Mouse (Mus musculus) limb, embryonic 15.5 days (tissue): Measurements from ENCODE around the gene Lrsam1. TPM values are rescaled to one million over a fixed set of nuclear protein-coding genes. Genes with fewer than 3 reads are reported as not detected.

Source experiments
- ATAC-seq: fragments of 200-750 bp; cut with Nextera tagmentation; 2 replicates; pipeline ENCODE4 v1.8.0; 2017; ENCODE audit warnings: low read depth, moderate TSS enrichment; ENCODE audit not compliant: insufficient number of reproducible peaks, low FRiP score, low TSS enrichment
- H3K27ac ChIP-seq: fragments of 300-500 bp; sonication (generic); 2 replicates; pipeline ENCODE4 v1.5.1; 2015; ENCODE audit warnings: moderate library complexity, mild to moderate bottlenecking, inconsistent platforms
- H3K27me3 ChIP-seq: fragments of 300-500 bp; sonication (generic); 2 replicates; pipeline ENCODE4 v1.6.1; 2015; ENCODE audit warnings: inconsistent platforms
- H3K36me3 ChIP-seq: fragments of 300-500 bp; sonication (generic); 2 replicates; pipeline ENCODE4 v1.6.1; 2015; ENCODE audit warnings: inconsistent platforms
- H3K4me1 ChIP-seq: fragments of 300-500 bp; sonication (generic); 2 replicates; pipeline ENCODE4 v1.6.1; 2015; ENCODE audit warnings: inconsistent platforms
- H3K4me2 ChIP-seq: fragments of 300-500 bp; sonication (generic); 2 replicates; pipeline ENCODE4 v1.6.1; 2015; ENCODE audit warnings: mild to moderate bottlenecking, inconsistent platforms
- H3K4me3 ChIP-seq: fragments of 300-500 bp; sonication (generic); 2 replicates; pipeline ENCODE4 v1.5.1; 2015; ENCODE audit warnings: mild to moderate bottlenecking, inconsistent platforms
- H3K9ac ChIP-seq: fragments of 300-500 bp; sonication (generic); 2 replicates; pipeline ENCODE4 v1.6.1; 2015; ENCODE audit warnings: inconsistent platforms
- H3K9me3 ChIP-seq: fragments of 300-500 bp; sonication (generic); 2 replicates; pipeline ENCODE4 v1.6.1; 2016; ENCODE audit warnings: inconsistent platforms
- WGBS: fragments of 180-500 bp; shearing (Covaris S2); methylation state at CpG from one replicate; pipeline ENCODE4 v1.1.7; 2015; 5-methylcytosine and 5-hydroxymethylcytosine counted together
- polyA plus RNA-seq: library from polyadenylated mRNA; unstranded; fragments of >200 nt; fragmentation: Nextera tagmentation; extraction: Ambion mirVana; gene quantifications from 2 replicates; pipeline ENCODE4 v1.2.1, GENCODE M21; 2015

Gene Lrsam1
- polyA plus RNA-seq, 1 experiment from 2014 or later: 12.0 TPM

DNA sequence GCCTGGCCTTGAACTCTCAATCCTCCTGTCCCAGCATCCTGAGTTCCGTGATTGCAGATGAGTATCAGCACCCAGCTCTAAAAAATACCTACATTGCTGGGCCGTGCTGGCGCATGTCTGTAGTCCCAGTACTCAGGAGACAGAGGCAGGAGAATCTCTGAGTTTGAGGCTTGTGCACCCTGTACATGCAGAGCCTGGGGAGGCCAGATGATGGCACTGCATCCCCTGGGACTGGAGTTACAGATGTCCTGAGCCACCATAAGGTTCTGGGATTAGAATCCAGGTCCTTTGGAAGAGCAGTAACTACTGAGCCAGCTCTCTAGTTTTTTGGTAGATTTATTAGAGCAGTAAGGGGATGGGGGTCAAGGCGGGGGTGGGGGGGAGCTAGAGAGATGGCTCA lies 20.9 kb downstream of the Lrsam1 start:
- no peaks in the 10 kb centered on the region for H3K27me3 ChIP-seq
- no peak for ATAC-seq
- H3K9ac ChIP-seq: no peak overlapping the region
- H3K4me2 ChIP-seq: no peak overlapping the region
- WGBS: 89% methylated on average over 4 of the region's 4 CpGs
- no peaks in the 10 kb centered on the region for H3K9me3 ChIP-seq
- H3K36me3 ChIP-seq: peaks cover 84% of the 10 kb centered on the region
- no peak overlapping the region for H3K4me3 ChIP-seq
- H3K27ac ChIP-seq: no peak overlapping the region
- H3K4me1 ChIP-seq: no peaks in the 10 kb centered on the region

DNA sequence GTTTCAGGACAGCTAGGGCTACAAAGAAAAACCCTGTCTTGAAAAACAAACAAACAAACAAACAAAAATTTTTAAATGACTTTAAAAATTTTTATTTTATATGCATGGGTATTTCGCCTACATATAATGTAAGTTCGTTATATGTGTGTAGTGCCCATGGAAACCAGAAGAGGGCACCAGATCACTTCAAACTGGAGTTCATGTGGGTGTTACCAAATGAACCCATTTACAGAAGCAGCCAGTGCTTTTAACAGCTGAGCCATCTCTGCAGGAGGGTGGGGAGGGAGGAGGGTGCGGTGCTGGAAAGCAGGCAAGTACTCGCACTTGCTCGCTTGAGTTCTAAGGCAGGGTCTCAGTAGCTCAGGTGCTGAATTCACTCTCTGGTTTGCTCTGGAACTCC lies 22.0 kb downstream of the Lrsam1 start:
- 68% methylated on average over 5 of the region's 5 CpGs for WGBS
- Histone ChIP-seq H3K36me3 (peaks cover 80% of the 10 kb centered on the region), H3K27me3 (no peaks in the 10 kb centered on the region), H3K4me2 (no peak overlapping the region), H3K4me3 (no peak overlapping the region), H3K9ac (no peak overlapping the region), H3K9me3 (no peaks in the 10 kb centered on the region), H3K4me1 (no peaks in the 10 kb centered on the region), H3K27ac (no peak overlapping the region)
- no peak for ATAC-seq

DNA sequence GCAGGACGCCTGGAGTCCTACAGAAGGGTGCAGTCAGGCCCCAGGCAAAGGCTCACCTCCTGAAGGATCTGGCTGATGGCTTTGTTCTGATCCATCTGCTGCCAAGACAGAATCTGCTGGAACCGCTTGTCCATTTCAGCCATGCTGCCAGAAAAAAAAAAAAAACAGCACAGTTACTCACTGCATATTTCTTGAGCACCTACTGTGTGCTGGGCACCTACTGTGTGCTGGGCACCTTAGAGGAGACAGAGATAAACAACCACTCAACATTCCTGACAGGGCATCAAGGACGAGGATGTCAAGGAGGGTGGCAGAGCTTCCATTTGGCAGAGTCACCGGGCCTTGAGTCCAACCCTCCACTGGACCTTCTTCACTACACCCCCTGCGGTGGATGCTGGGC lies 22.7 kb downstream of the Lrsam1 start:
- Histone ChIP-seq H3K9me3 (no peaks in the 10 kb centered on the region), H3K27me3 (no peaks in the 10 kb centered on the region), H3K4me1 (no peaks in the 10 kb centered on the region), H3K4me3 (no peak overlapping the region), H3K9ac (no peak overlapping the region), H3K27ac (no peak overlapping the region), H3K36me3 (peaks cover 81% of the 10 kb centered on the region), H3K4me2 (no peak overlapping the region)
- no peak for ATAC-seq
- 80% methylated on average over 5 of the region's 5 CpGs for WGBS

DNA sequence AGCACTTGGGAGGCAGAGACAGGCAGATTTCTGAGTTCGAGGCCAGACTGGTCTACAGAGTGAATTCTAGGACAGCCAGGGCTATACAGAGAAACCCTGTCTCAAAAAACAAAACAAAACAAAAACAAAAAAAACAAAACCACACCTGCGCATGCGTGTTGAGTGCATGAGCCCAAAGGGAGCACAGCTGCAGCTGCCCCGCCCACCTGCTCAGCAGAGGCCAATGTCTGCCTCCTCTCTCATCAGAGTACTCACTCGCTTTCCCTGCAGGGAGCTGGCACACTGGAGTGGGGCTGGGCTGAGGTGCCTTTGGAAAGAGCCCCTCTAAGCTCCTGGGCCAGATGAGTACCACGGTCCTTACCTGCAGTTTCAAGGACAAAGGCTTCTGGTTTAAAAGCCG lies 29.7 kb downstream of the Lrsam1 start:
- no peak for ATAC-seq
- no peak overlapping the region for H3K27ac ChIP-seq
- WGBS: 76% methylated on average over 7 of the region's 7 CpGs
- H3K36me3 ChIP-seq: peaks cover 64% of the 10 kb centered on the region
- H3K27me3 ChIP-seq: no peaks in the 10 kb centered on the region
- no peak overlapping the region for H3K4me3 ChIP-seq
- H3K4me1 ChIP-seq: no peaks in the 10 kb centered on the region; the same call in 1 of the 2 replicates
- no peaks in the 10 kb centered on the region for H3K9me3 ChIP-seq
- H3K9ac ChIP-seq: no peak overlapping the region
- H3K4me2 ChIP-seq: no peak overlapping the region

DNA sequence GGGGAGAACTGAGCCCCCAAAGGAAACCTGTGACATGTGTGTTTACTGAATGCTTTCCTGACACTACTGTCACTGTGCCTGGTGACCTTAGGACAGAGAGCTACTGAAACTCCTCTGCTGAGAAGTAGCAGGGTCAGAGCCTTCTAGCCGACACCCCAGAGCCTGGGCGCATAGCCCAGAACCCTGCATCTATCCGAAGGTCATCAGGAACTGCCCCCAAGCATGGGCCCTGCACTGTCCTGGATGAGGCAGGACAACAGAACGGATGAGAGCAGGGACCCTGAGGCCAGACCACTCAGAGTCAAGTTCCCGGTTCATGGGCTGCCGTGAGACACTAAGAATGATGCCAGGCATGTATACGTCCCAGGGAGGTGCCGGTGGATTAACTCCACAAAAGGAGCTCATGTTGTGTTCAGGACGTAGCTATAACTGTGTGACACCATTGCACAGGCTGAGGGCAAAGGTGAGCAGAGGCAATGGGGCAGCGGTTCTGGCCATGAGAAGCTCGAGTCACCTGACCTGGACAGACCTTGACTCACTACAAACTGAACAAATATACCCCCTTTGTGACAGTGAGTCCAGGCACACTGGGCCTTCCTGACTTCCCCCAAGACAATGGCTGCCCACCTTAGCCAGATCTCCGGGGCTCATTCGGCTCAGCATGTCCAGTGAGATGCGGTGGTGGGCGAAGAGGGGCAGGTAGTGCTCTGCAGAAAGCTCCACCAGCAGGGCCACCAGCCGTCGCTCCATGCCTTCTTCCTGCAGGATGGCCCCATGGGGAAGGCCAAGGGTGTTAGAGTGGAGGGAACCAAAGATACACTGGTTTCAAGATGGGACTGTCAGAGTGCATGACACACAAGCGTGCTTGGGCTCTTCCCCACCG lies 32.2 kb downstream of the Lrsam1 start:
- WGBS: 89% methylated on average over 19 of the region's 19 CpGs
- no peak overlapping the region for H3K4me2 ChIP-seq
- no peak overlapping the region for H3K9ac ChIP-seq
- H3K4me1 ChIP-seq: no peaks in the 10 kb centered on the region; the same call in 1 of the 2 replicates
- H3K9me3 ChIP-seq: no peaks in the 10 kb centered on the region
- H3K4me3 ChIP-seq: no peak overlapping the region
- no peak for ATAC-seq
- H3K27ac ChIP-seq: no peak overlapping the region
- peaks cover 67% of the 10 kb centered on the region for H3K36me3 ChIP-seq
- H3K27me3 ChIP-seq: no peaks in the 10 kb centered on the region

DNA sequence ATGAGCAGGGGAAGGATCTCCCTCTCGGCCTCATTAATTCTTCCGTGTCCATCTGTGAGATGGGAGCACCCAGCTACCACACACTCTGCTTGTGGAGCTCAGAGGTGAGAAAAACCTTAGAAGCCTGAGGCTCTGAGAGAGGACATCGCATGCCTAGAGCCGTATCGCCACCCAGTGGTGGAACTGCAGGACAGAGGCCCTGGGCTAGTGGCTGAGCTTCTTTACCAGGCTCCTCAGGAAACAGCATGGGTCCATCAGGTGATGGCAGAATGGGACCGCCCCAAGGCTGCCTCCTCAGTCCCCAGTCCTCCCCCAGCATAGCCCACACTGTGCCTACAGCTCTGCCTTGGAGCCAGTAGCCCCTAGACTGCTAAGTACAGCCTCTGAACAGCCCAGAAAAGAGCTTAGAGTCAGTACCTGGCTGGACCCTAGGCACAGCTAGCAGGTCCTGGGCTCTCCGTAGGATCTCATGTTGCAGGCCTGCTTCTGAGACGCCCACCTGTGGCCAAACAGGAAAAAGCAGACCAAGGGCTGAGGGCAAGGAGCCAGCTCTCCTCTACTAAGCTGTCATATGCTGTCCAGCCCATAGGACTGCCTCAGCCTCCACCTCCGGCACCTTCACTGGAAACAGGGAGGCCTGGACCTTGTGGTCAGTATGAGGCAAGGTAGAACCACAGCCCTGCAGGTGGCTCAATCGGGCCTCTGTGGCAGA lies 33.0 kb downstream of the Lrsam1 start:
- 31% methylated on average over 10 of the region's 10 CpGs for WGBS
- Histone ChIP-seq H3K4me3 (no peak overlapping the region), H3K36me3 (peaks cover 67% of the 10 kb centered on the region), H3K27me3 (no peaks in the 10 kb centered on the region), H3K4me2 (no peak overlapping the region), H3K27ac (peak overlapping the region; percentile 27; the same call in 1 of the 2 replicates), H3K9me3 (no peaks in the 10 kb centered on the region), H3K4me1 (no peaks in the 10 kb centered on the region; the same call in 1 of the 2 replicates), H3K9ac (no peak overlapping the region)
- ATAC-seq: peak; percentile 37; the same call in 1 of the 2 replicates

DNA sequence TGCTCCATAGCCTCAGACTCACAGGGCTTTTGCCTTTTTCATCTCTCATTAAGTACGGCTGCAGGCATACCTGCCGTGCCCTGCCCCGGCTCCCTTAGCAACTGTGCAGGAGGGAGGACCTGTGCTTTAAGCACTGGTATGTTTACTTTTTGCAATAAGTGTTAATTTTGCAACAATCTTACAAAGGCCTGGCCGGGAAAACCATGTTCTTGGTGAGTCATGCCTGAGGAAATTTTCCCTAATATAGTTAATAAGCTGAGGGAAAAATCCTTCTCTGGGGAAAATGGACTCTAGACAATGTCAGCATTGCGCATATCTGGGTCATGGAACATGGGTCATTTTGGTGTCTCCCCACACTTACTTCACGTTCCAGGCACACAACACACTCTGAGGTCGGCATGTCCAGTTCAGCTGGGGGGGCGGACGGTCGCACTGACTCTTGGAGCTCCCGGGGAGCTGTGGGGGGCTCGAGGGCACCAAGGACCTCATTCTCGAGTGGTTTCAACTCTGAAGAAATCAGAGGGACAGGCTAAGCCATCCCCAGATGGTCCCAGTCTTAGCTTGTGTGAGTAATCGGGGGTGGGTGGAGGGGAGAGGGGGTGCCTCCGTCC lies 33.7 kb downstream of the Lrsam1 start:
- H3K36me3 ChIP-seq: peaks cover 67% of the 10 kb centered on the region
- 0 out of 2 replicates have a peak overlapping the region, but pooled peaks have one; percentile 27 for H3K27ac ChIP-seq

DNA sequence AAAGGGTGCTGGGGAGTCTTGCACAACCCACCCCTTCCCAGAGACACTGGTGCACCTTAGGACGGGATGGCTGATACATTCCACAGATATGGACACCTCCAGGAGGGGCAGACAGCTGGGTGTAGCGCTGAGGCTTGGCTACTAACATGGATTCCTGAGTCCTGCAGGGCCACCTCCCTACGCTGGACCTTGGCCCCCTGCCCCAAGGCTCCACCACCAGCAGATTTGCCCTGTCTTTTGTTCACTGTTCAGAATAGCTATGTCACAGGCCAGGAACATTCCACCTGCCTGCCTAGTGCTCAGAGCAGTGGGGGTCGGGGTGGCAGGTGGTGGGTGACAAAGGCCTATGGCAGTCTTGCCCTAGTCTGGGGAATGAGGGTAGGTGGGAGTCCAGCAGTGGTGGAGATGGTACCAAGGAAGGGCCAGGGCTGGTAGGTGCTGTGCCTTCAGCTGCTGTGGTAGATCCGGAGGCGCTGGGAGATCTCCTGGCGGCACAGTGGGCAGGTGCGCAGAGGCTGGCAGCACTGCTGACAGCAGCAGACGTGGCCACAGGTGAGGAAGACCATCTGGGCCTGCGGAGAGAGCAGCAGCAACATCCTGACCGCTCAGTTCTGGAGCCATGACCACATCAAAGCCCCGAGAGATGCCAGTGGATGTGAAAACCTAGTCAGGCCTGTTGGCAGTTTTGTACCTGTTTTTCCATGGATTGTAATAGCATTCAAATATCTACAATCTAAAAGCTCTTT lies 34.9 kb downstream of the Lrsam1 start:
- no peak overlapping the region for H3K27ac ChIP-seq
- H3K27me3 ChIP-seq: no peaks in the 10 kb centered on the region

More for the DNA sequence above, 33.7 kb downstream of the Lrsam1 start:
- Histone ChIP-seq H3K9me3 (no peaks in the 10 kb centered on the region), H3K4me2 (no peak overlapping the region), H3K9ac (no peak overlapping the region), H3K4me3 (no peak overlapping the region), H3K4me1 (no peaks in the 10 kb centered on the region; the same call in 1 of the 2 replicates), H3K27me3 (no peaks in the 10 kb centered on the region)
- WGBS: 64% methylated on average over 15 of the region's 15 CpGs
- ATAC-seq: no peak

DNA sequence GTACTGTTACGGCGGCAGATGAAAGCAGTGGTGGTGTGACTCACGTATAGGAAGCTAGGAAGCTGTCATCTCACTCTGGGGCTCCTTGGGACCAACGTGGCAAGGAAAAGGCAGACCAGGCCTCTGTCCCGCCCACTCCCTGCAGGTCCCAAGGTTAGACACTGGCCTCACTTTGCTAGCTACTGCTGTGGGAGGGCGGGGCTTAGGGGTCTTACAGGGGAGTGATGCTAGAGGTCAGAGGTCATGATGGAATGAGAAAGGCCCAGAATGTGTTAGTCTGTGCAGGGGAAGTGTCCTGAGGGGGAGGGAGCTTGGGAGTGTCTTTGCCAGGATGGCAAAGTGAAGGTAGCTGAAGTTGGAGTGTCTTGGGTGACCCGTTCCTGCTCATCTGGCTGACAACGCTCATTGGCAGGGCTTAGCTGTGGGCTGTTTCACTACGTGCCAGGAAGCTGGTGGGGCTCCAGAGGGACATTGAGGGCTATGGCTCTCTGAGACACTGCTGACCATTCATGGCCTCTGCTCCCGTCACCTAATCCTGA lies 37.0 kb downstream of the Lrsam1 start:
- Histone ChIP-seq H3K4me3 (no peak overlapping the region), H3K27me3 (no peaks in the 10 kb centered on the region), H3K4me1 (no peaks in the 10 kb centered on the region; the same call in 1 of the 2 replicates), H3K27ac (no peak overlapping the region), H3K36me3 (peaks cover 77% of the 10 kb centered on the region), H3K4me2 (no peak overlapping the region), H3K9me3 (no peaks in the 10 kb centered on the region), H3K9ac (no peak overlapping the region)
- no peak for ATAC-seq
- 77% methylated on average over 10 of the region's 10 CpGs for WGBS

More for the DNA sequence above, 34.9 kb downstream of the Lrsam1 start:
- no peaks in the 10 kb centered on the region for H3K9me3 ChIP-seq
- H3K36me3 ChIP-seq: peaks cover 70% of the 10 kb centered on the region
- no peak for ATAC-seq
- no peaks in the 10 kb centered on the region; the same call in 1 of the 2 replicates for H3K4me1 ChIP-seq
- H3K9ac ChIP-seq: no peak overlapping the region
- no peak overlapping the region for H3K4me2 ChIP-seq
- whole genome bisulfite sequencing: 88% methylated on average over 12 of the region's 12 CpGs
- H3K4me3 ChIP-seq: no peak overlapping the region

DNA sequence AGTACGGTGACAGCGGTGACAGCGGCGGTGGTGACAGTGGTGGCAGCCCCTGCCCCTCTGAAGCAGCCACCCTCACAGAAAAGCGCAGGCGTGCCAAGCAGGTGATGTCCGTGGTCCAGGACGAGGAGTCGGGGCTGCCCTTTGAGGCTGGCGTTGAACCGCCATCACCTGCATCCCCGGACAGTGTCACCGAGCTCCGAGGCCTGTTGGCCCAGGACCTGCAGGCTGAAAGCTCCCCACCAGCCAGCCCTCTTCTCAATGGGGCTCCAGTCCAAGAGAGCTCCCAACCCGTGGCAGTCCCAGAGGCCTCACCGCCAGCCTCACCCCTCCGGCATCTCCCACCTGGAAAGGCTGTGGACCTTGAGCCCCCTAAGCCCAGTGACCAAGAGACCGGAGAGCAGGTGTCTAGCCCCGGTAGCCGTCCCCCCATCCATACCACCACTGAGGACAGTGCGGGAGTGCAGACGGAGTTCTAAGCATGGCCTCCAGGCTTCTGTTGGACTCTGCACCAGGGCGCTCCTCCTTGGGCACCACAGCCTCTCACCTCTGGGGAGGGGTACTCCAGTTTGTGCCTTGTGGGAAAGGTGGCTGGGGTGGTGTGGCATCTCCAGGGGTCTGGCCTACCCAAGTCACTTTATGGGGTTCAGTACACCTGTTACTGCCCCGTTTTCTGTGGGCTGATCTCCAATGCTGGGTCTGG lies 37.7 kb downstream of the Lrsam1 start:
- H3K27me3 ChIP-seq: no peaks in the 10 kb centered on the region
- WGBS: 90% methylated on average over 24 of the region's 24 CpGs
- H3K36me3 ChIP-seq: peaks cover 77% of the 10 kb centered on the region
- H3K9ac ChIP-seq: no peak overlapping the region
- ATAC-seq: no peak
- no peaks in the 10 kb centered on the region; the same call in 1 of the 2 replicates for H3K4me1 ChIP-seq
- no peak overlapping the region for H3K27ac ChIP-seq
- no peak overlapping the region for H3K4me2 ChIP-seq
- H3K9me3 ChIP-seq: no peaks in the 10 kb centered on the region
- H3K4me3 ChIP-seq: no peak overlapping the region
